Mouse (Mus musculus): ENCODE results near the gene Hs2st1.

Hs2st1 gene

DNA sequence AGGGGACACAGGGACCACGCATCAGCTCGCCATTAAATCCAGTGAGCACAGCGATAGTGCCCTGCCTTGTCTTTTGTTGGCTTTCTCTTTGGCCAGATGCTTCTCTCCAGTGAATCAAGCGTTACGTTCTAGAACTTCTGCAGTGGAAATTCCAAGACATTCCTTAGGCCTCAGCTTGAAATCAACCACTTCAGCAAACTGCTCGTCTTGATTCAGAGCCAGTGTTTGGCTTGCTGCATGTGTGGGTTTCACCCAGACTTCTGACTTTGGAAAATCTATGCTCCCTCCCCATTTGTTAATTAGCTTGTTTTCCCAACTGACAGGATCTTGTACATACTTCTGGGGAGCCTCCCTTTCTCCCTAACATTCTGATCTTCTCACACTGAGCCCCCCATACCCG lies 16.8 kb upstream of the Hs2st1 start:
- no peak for DNase-seq (ENCODE audit: low spot score)

- no peak for DNase-seq (ENCODE audit: low spot score)
Observed at GRCm38 (mm10) chr3:144584789-144585553, 15.0 kb upstream of the Hs2st1 start.

- no peak for DNase-seq (ENCODE audit: low spot score)
Observed at GRCm38 (mm10) chr3:144583789-144584188, 13.8 kb upstream of the Hs2st1 start.

- DNase-seq (ENCODE audit: low spot score) = no peak
Observed at GRCm38 (mm10) chr3:144582306-144582705, 12.3 kb upstream of the Hs2st1 start.

GRCm38 (mm10) chr3:144581842-144582241 lies 11.9 kb upstream of the Hs2st1 start:
- no peak for DNase-seq (ENCODE audit: low spot score)

DNA sequence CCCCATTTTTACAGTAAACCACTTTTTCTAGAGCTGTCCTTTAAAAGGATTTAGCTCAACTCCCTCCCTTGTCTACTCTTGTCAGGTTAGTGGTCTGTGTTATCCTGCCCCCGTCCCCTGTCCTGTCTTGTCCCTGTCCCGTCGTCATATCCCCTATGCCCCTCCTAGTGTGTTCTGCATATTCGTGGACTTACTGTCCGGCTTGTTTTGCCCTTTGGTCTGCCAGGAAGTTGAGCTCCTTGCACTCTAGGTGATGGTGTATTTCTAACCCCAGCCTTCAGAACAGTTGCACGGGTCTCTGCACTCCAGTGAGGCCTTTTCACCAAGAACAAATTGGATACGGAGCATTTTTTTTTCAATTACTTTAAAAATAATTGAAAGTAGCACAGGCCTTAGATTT lies 10.3 kb upstream of the Hs2st1 start:
- DNase-seq (ENCODE audit: low spot score) = no peak

DNA sequence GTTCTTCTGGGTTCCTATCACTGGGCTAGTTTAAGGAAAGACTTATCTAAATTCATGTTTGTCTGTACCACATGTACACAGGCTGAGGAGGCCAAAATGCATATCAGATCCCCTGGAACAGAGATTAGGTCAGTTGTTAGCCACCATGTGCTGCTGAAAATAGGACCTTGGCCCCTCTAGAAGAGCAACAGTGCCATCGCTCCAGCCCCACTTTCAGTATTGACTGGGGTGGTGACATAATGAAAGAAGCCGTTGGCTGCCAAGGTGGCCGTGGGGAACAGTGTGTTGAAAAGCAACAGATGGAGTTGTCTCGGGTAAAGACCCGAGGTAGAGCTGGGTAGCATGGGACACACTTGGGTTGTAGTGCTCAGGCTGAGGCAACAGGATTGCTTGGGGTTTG lies 9.8 kb upstream of the Hs2st1 start:
- DNase-seq (ENCODE audit: low spot score) = no peak

DNA sequence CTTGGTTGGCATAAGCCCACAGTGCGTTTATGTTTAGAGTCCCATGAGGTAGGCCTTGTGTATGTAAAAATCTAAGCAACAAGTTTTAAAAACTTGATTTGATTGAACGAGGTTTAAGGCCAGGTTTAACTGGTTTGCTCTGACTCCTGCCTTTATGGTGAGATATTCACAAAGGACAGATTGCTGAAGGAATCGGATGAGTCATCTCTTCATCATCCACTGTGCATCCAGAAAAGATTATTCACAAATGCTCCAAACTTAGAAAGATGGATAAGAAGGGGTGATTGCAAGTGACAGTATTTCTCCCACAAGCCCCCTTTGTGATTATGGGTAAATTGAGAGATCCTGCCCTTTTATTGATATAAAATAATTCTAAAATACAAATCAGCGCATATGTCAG lies 8.9 kb upstream of the Hs2st1 start:
- DNase-seq (ENCODE audit: low spot score) = no peak

DNA sequence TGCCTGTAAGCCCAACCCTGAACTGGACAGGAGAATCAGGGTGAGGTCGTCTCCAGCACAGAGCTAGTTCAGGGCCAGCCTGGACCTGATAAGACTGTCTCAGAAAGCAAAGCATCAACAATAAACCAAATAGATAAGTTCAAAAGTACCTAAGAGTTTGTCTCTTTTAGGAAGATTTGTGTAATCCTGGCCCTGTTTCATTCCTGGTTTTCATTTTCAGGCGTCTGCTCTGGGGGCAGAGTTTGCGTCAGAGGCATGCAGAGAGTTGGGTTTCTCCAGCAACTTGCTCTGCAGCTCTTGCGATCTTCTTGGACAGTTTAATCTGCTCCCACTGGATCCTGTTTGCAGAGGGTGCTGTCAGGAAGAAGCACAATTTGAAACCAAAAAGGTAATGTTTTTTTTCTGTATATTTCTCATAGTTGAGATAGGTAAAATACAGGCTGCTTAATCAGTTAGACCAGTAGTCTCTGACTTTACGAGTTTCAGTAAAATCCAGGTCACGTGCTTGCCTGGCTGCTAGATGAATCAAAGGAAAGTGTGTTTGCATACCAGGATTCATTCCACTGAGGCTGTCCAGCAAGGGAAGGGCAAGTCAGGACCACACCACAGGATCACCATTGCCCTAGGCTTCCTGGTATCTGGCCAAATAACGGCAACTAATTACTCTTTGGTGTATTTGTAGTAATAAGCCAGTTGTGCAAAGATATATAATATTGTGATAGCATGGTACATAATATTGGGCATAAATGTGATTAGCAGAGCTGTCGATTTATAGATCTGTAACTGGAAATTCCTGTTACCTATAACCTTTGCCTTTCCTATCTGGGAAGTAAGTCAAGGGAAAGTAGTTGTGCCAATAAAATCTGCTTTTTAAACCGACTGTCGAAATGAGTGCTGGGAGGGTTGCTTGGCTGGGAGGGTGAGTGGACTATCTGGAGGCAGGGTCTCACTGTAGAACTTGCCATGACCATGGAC lies 7.7 kb upstream of the Hs2st1 start:
- DNase-seq (ENCODE audit: low spot score) = no peak

DNA sequence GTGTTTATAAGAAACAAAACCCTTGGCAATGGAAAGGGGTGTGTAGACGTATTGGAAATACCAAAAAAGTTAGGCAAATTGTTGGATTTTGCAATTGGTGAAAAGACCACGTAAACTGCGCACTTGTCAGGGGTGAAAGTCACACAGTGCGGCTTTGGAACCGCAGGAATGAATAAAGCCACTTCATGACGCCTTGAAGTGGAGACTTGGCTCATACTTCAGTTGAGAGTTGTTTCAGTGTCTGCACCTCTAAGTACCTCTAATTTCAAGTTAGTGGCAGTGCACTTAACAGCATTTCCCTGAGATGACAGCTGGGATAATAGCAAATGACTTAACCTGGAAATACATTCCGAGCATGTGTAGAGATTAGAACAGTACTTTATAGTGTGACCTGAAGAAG lies 4.3 kb upstream of the Hs2st1 start:
- DNase-seq (ENCODE audit: low spot score) = no peak

DNA sequence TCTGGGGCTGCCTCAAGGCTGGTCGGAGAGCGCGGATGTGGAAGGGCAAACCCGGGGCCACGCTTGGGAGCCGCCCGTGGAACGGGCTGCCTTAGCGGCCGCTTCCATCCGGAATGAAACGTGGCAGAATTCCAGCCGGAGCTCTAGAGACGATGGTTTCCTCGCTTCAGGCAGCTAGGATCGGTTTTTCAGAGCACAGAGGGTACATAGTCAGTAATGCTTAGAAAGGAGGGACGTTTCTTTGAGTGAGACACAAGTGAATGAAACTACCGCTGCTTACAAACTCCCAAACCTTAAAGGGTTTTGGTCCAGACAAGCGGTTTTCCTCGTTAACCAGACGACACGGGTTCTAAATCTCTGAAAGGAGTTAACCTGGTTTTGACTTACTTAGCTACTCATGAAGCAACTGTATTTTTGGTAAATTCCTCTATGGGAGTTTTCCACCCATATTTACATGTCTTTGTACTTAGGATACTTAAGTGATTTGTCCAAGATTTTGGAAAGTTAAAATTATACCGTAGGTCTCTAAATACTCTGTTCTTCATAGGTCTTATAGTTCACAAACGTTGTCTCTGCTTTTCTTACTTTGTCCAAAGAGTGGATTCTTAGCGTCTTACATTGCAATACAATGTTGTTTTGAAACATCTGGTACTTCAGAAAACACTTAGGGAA lies 971 bp upstream of the Hs2st1 start:
- no peak for DNase-seq (ENCODE audit: low spot score)

GRCm38 (mm10) chr3:144569401-144569971 lies 495 bp downstream of the Hs2st1 start:
- peak; percentile 19 for DNase-seq (ENCODE audit: low spot score)

DNA sequence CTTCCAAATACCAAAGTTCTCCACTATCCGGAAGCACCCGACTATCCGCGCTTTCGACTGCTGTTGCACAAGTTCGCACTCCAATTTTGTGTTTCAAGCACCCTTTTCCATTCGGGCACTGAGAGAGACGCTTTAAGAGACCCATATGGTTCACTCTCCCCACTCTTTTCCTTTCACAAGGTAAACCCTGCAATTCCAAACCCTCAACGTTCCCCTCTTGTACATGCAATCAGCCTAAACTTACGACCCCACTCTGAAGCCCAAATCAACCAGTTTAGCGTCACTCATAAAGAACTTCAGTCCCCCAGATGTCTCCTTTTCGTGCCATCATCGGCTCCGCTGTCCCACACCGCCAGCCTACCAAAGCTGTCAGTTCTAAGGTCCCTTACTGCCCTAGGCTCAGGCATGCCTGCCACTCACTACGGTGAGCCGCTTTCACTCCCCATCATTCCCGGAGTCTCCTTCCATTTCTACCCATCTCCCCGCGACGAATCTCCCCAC lies 1.1 kb downstream of the Hs2st1 start:
- no peak for DNase-seq (ENCODE audit: low spot score)

DNA sequence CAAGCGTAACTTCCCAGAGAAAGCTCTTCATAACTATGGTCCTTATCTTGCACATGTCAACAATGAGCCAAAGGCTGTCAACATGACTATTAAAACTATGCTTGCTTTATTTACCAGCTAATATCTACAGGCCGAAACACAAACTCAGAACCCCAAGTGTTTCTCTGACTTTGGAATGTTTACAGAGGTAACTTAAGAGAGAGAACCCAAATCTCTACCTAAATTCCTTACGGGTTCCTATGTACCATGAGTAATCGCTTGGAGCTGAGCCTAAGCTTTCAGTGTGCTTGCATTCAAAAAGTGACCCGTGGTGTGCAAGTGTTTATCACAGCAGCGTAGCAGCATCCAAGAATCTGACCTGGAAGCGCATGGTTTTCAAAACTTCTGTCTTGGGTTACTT lies 4.8 kb downstream of the Hs2st1 start:
- no peak for DNase-seq (ENCODE audit: low spot score)

DNA sequence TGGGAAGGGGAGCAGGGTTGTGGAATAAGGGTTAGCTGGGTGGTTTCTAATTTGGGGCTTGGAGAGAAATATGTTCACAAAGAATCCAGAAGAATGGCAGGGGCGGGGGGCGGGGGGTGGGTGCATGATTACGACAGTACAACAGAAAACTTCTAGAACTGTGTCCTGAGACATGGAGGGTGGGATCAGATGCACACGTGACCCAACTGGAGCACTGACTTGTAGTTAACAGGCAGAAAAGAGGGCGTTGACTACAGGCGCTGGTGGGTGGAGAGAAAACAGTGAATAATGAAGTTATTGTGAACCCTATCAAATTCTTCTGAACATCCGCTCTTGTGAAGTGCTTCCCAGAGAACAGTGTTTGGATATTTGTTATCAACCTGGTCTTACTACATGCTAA lies 6.1 kb downstream of the Hs2st1 start:
- DNase-seq (ENCODE audit: low spot score) = no peak

DNA sequence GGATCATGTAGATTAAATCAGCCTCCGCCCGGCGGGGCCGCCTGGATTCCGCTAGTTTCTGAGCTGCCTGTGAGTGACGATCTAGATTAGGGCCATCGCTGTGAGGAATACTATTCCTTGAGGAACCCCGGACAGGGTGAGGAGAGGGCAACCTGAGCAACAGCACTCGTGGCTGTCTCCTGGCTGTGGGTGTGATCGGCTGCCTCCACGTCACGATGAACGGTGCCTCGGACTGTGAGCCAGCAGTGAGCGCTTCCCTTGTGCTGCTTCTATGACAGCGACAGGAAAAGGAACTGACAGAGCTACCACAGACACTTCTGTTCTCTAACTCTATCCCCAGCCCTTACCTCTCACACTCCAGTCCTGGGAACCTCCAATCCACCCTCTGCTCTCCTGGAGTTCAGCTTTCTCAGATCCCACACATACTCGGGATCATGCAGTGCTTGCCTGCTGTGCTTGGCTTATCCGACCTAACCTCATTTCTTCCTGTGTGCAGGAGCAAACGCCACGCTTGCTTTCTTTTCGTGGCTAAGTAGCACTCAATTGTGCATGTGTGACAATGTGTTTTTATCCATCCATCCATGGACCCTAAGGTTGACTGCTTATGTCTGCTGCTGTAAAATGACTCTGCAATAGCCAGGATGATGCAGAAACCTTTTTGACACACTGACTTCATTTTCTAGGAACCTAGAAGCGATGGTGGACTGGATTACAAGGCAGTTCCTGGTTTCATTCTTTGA lies 8.3 kb downstream of the Hs2st1 start:
- DNase-seq (ENCODE audit: low spot score) = no peak

- no peak for DNase-seq (ENCODE audit: low spot score)
Observed at GRCm38 (mm10) chr3:144558274-144558673, 11.7 kb downstream of the Hs2st1 start.

- DNase-seq (ENCODE audit: low spot score) = no peak
Observed at GRCm38 (mm10) chr3:144556625-144557324, 13.2 kb downstream of the Hs2st1 start.

DNA sequence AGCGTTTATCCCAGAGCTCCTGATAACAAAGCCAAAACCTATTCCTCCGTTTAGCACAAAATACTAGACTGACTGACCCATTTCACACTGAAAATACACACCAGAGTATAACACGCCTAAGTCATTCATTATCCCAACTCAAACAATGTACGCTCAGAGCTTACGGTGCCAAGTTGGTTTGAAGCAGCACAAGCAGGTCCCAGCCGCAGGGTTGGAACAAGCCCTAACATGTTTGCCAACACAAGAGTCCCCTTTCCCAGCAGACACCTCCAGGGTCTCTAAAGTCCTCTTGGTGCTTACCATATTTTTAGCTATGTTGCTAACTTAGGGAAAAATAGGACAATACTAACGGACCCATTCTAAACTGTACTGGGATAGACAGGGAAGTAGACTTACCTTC lies 14.8 kb downstream of the Hs2st1 start:
- no peak for DNase-seq (ENCODE audit: low spot score)

GRCm38 (mm10) chr3:144554503-144554902 lies 15.5 kb downstream of the Hs2st1 start:
- DNase-seq (ENCODE audit: low spot score) = no peak

- no peak for DNase-seq (ENCODE audit: low spot score)
Observed at GRCm38 (mm10) chr3:144553942-144554341, 16.0 kb downstream of the Hs2st1 start.

All from layer of hippocampus, adult 11-12 months (tissue).